Mouse (Mus musculus): Measurements from ENCODE around the gene H2-DMb1.

DNA sequence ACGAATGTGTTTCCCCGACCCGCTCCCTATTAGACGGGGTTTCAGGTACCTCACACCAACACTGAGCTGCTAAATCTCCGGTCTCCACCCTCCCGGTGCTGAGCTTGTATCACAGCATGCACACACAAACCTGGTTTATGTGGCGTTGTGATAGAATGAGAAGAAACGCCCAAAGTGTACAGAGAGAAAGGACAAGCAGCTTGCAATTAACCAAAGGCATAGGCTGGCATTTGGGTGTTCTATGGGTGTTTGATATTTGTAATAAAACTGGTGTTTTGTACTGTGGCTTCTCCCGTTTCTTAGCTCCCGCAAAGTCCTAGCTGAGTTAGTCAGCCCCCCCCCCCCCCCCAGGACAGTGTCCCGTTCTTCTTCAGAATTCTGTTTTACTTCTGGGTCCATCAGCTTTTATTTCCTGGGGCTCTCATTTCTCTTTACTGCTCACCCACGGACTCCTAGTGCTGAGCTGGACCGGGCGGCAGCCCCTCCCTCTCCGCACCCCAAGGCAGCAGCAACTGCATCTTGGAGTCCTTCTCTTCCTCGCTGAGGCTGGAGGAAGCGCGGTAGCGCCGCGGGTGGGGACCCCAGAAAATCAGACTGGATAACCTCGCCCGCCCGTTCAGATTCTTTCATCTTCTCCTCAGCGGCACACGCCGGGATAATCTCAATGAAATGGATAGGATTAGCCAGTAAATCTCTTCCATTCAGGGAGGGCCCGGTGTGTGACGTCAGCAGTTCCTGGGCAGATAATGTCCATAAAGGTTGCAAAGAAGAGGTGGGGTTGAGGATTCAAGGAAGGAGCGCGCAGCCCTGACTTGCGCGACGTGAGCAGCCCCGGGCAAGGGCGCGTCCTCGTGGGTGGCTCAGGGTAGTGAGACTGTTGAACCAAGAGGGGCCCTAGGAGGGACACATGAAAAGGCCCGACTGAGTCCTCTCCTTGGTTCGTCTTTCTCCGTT, 44.3 kb downstream of the H2-DMb1 start, which contains the start of gene Psmb8:
- TF ChIP-seq POLR2A (IDR thresholded peaks at IDR 0.05; ENCODE audit: extremely low read depth, insufficient read depth, low read length) (no peak), CTCF (IDR thresholded peaks at IDR 0.05; ENCODE audit: extremely low read depth, insufficient read depth, low read length) (no peak)

Measured in cortical plate, adult 2 months (tissue).